Mouse (Mus musculus) forebrain, embryonic 16.5 days (tissue): ENCODE results near the gene Kantr. TPM values are rescaled to one million over a fixed set of nuclear protein-coding genes. Genes with fewer than 3 reads are reported as not detected.
"Not testable (repeated sequence)": the region's sequence is repeated elsewhere in the genome, so short reads cannot be mapped to it uniquely, and the experiment has no call there.

Experiments used
- ATAC-seq: fragments of 200-750 bp; cut with Nextera tagmentation; 2 replicates; pipeline ENCODE4 v1.8.0; 2017; ENCODE audit warnings: mild to moderate bottlenecking, moderate library complexity
- H3K27ac ChIP-seq: fragments of 300-500 bp; sonication (generic); 2 replicates; pipeline ENCODE4 v1.5.1; 2014; ENCODE audit warnings: low read length, control low read depth
- H3K27me3 ChIP-seq: fragments of 300-500 bp; sonication (generic); replicated peaks from 2 replicates; pipeline ENCODE4 v1.6.1; 2014; ENCODE audit warnings: low read length; ENCODE audit not compliant: control insufficient read depth, insufficient read depth
- H3K36me3 ChIP-seq: fragments of 300-500 bp; sonication (generic); 2 replicates; pipeline ENCODE4 v1.6.1; 2014; ENCODE audit not compliant: control insufficient read depth, insufficient read depth
- H3K4me1 ChIP-seq: fragments of 300-500 bp; sonication (generic); replicated peaks from 2 replicates; pipeline ENCODE4 v1.6.1; 2014; ENCODE audit warnings: low read length; ENCODE audit not compliant: control insufficient read depth, insufficient read depth
- H3K4me2 ChIP-seq: fragments of 300-500 bp; sonication (generic); 2 replicates; pipeline ENCODE4 v1.6.1; 2014; ENCODE audit warnings: mild to moderate bottlenecking, low read length, control low read depth
- H3K4me3 ChIP-seq: fragments of 300-500 bp; sonication (generic); replicated peaks from 2 replicates; pipeline ENCODE4 v1.5.1; 2014; ENCODE audit warnings: mild to moderate bottlenecking, low read length, control low read depth
- H3K9ac ChIP-seq: fragments of 300-500 bp; sonication (generic); replicated peaks from 2 replicates; pipeline ENCODE4 v1.6.1; 2014; ENCODE audit warnings: low read depth, low read length, control low read depth
- H3K9me3 ChIP-seq: fragments of 300-500 bp; sonication (generic); 2 replicates; pipeline ENCODE4 v1.6.1; 2016; ENCODE audit warnings: low read length; ENCODE audit not compliant: control insufficient read depth
- WGBS: fragments of 180-500 bp; shearing (Covaris S2); extraction: QIAGEN DNeasy Blood & Tissue Kit; methylation state at CpG from one replicate; pipeline ENCODE4 v1.1.7; 2014; 5-methylcytosine and 5-hydroxymethylcytosine counted together
- polyA plus RNA-seq: library from polyadenylated mRNA; unstranded; fragments of >200 nt; fragmentation: Nextera tagmentation; extraction: Ambion mirVana; gene quantifications from 2 replicates; pipeline ENCODE4 v1.2.1, GENCODE M21; 2015

Kantr gene
- polyA plus RNA-seq, 1 experiment from 2014 or later: 35.1 TPM

GRCm38 (mm10) chrX:152342358-152342901 is 15.1 kb upstream of the Kantr start, which contains the start of gene Tspyl2:
Tspyl2 (minus strand) TSS chrX:152342425.
- Histone ChIP-seq H3K4me2 (peak within 1 kb of the TSS; percentile 64), H3K9me3 (no peaks in the 10 kb centered on the region), H3K27ac (peak within 1 kb of the TSS; percentile 82), H3K36me3 (0 out of 2 replicates have a peak, but pooled peaks cover 2% of the 10 kb centered on the region), H3K9ac (peak within 1 kb of the TSS; percentile 74), H3K4me1 (peaks cover 14% of the 10 kb centered on the region), H3K4me3 (peak within 1 kb of the TSS; percentile 63), H3K27me3 (peaks cover 16% of the 10 kb centered on the region; the same call in 1 of the 2 replicates)
- peak; percentile 97 for ATAC-seq
- 7% methylated on average over 24 of the region's 27 CpGs for WGBS

DNA sequence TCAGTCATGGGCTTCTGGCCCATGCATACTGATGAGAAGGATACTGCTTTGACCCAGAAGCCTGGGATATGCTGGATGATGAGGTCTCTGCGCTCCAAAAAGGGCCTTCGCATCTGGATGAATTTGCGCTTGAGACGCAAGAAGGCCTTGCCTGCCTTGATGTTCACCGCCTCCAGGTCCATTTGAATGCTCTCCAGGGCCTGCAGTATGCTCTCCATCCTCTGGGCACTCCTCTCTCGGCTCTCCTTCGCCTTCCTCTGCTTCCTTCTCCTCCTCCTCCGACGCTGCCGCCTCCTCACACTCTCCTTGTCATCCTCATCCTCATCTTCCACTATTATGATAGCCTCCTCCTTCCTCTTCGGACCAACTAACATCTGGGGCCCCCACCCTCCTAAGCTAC is 14.2 kb upstream of the Kantr start:
- H3K36me3 ChIP-seq: 0 out of 2 replicates have a peak, but pooled peaks cover 2% of the 10 kb centered on the region
- peaks cover 18% of the 10 kb centered on the region for H3K4me1 ChIP-seq
- peaks cover 13% of the 10 kb centered on the region; the same call in 1 of the 2 replicates for H3K27me3 ChIP-seq
- H3K9me3 ChIP-seq: no peaks in the 10 kb centered on the region
- ATAC-seq: no peak
- H3K4me3 ChIP-seq: peak overlapping the region; percentile 63
- H3K27ac ChIP-seq: peak overlapping the region; percentile 82
- WGBS: 22% methylated on average over 11 of the region's 11 CpGs
- peak overlapping the region; percentile 64 for H3K4me2 ChIP-seq
- H3K9ac ChIP-seq: peak overlapping the region; percentile 74

GRCm38 (mm10) chrX:152336546-152337332 is 9.4 kb upstream of the Kantr start:
- peaks cover 16% of the 10 kb centered on the region for H3K4me1 ChIP-seq
- H3K27ac ChIP-seq: peak overlapping the region; percentile 95
- no peaks in the 10 kb centered on the region for H3K9me3 ChIP-seq
- H3K36me3 ChIP-seq: 0 out of 2 replicates have a peak, but pooled peaks cover 2% of the 10 kb centered on the region
- H3K4me3 ChIP-seq: peak overlapping the region; percentile 21
- peak overlapping the region; percentile 45 for H3K4me2 ChIP-seq
- peaks cover 12% of the 10 kb centered on the region for H3K27me3 ChIP-seq
- peak overlapping the region; percentile 45 for H3K9ac ChIP-seq
- peak; percentile 99 for ATAC-seq
- WGBS: 12% methylated on average over 32 of the region's 33 CpGs

DNA sequence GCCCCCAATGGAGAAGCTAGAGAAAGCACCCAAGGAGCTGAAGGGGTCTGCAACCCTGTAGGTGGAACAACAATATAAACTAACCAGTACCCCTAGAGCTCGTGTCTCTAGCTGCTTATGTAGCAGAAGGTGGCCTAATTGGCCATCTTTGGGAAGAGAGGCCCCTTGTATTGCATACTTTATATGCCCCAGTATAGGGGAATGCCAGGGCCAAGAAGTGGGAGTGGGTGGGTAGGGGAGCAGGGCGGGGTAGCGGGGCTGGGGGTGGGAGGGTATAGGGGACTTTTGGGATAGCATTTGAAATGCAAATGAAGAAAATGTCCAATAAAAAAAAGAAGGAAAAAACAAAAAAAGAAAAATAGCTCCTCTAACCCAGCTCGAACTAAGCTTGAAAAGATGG is 8.8 kb upstream of the Kantr start:
- Histone ChIP-seq H3K27me3 (peaks cover 12% of the 10 kb centered on the region), H3K4me2 (peak overlapping the region; percentile 19; the same call in 1 of the 2 replicates), H3K4me1 (peaks cover 16% of the 10 kb centered on the region), H3K27ac (peak overlapping the region; percentile 95)
- H3K36me3 ChIP-seq, H3K9me3 ChIP-seq, H3K4me3 ChIP-seq, H3K9ac ChIP-seq: not testable (repeated sequence)
- WGBS: 32% methylated on average over 4 of the region's 4 CpGs
- peak; percentile 30 for ATAC-seq

- not testable (repeated sequence) for H3K4me2 ChIP-seq, H3K9ac ChIP-seq, H3K4me3 ChIP-seq, H3K36me3 ChIP-seq, H3K9me3 ChIP-seq, ATAC-seq, H3K27ac ChIP-seq, H3K4me1 ChIP-seq
- H3K27me3 ChIP-seq: peaks cover 16% of the 10 kb centered on the region
These were observed 2.1 kb upstream of the Kantr start for GRCm38 (mm10) chrX:152329400-152329799.

- H3K9ac ChIP-seq: peak overlapping the region; percentile 17; the same call in 1 of the 2 replicates
- ATAC-seq: peak; percentile 32
- H3K4me2 ChIP-seq: peak overlapping the region; percentile 57
- H3K36me3 ChIP-seq: no peaks in the 10 kb centered on the region
- H3K4me1 ChIP-seq: peaks cover 3% of the 10 kb centered on the region; the same call in 1 of the 2 replicates
- no peak overlapping the region for H3K27ac ChIP-seq
- H3K9me3 ChIP-seq: no peaks in the 10 kb centered on the region
- peaks cover 7% of the 10 kb centered on the region; the same call in 1 of the 2 replicates for H3K27me3 ChIP-seq
- H3K4me3 ChIP-seq: peak overlapping the region; percentile 55
- WGBS: 20% methylated on average over 8 of the region's 8 CpGs
These were observed 376 bp upstream of the Kantr start for GRCm38 (mm10) chrX:152327689-152328052.

GRCm38 (mm10) chrX:152323584-152323983 is 3.7 kb downstream of the Kantr start:
- no peak overlapping the region for H3K4me3 ChIP-seq
- H3K9ac ChIP-seq: no peak overlapping the region
- peaks cover 12% of the 10 kb centered on the region; the same call in 1 of the 2 replicates for H3K27me3 ChIP-seq
- no peak overlapping the region for H3K27ac ChIP-seq
- no peak overlapping the region for H3K4me2 ChIP-seq
- no peaks in the 10 kb centered on the region for H3K36me3 ChIP-seq
- WGBS: 90% methylated on average over 1 of the region's 1 CpGs
- no peaks in the 10 kb centered on the region for H3K9me3 ChIP-seq
- H3K4me1 ChIP-seq: peaks cover 3% of the 10 kb centered on the region; the same call in 1 of the 2 replicates
- ATAC-seq: no peak

DNA sequence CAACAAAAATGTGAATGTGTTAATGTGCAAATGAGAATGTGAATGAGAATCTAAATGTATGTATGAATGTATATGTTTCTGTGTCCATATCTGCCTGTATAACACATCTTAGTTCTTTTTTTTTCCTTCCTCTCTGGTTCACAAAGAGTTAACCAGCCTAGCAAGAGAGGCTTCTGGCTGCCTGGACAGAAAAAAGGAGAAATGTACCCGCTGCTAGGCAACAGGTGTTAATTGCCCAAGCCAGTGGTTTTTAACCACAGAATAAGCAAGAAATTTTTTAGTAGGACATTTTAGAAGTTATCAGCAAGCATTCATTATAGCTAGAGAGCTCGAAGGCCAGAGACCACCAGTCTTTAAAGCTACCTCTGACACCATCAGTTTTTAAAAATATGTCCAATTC is 4.5 kb downstream of the Kantr start:
- no peak for ATAC-seq
- WGBS: 19% methylated on average over 2 of the region's 2 CpGs
- H3K9ac ChIP-seq: no peak overlapping the region
- no peaks in the 10 kb centered on the region for H3K36me3 ChIP-seq
- H3K27ac ChIP-seq: no peak overlapping the region
- H3K27me3 ChIP-seq: peaks cover 12% of the 10 kb centered on the region; the same call in 1 of the 2 replicates
- H3K4me2 ChIP-seq: no peak overlapping the region
- no peak overlapping the region for H3K4me3 ChIP-seq
- no peaks in the 10 kb centered on the region for H3K9me3 ChIP-seq
- H3K4me1 ChIP-seq: peaks cover 2% of the 10 kb centered on the region; the same call in 1 of the 2 replicates

DNA sequence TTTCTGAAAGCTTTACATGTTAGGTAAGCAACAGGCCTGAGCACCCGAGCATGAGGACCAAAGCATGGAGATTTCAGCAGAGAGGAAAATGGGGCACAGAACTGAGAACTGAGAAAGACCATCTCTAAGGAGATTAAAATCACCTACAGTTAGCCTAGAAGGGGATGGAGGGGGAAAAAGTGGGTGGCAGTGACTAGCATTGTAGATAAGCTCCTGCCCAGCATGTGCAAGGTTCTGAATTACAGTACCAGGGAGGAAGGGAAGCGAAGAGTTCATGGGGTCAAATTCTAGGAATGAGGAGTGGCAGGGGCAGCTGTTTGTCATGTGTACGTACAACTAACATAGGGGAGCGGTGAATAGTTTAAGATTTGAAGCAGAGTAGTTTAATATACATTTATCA is 6.8 kb downstream of the Kantr start:
- Histone ChIP-seq H3K4me1 (no peaks in the 10 kb centered on the region), H3K9me3 (no peaks in the 10 kb centered on the region), H3K27ac (no peak overlapping the region), H3K4me2 (no peak overlapping the region), H3K9ac (no peak overlapping the region), H3K36me3 (no peaks in the 10 kb centered on the region), H3K27me3 (0 out of 2 replicates have a peak, but pooled peaks cover 7% of the 10 kb centered on the region), H3K4me3 (no peak overlapping the region)
- WGBS: 91% methylated on average over 4 of the region's 4 CpGs
- ATAC-seq: no peak
